Mouse (Mus musculus): ENCODE data around the gene Tmem101. TPM values are rescaled to one million over a fixed set of nuclear protein-coding genes. Genes with fewer than 3 reads are reported as not detected.

The Tmem101 gene
- polyA plus RNA-seq (2014; fragmentation: Illumina TruSeq; extraction: RNeasy Lipid Tissue Mini Kit (QIAGEN cat#74804); ENCODE audit: low read depth, low replicate concordance), result 13.3 TPM

GRCm38 (mm10) chr11:102156039-102156785 lies at the start of gene Tmem101:
Gene Tmem101 (minus strand): TSS chr11:102156404.

GRCm38 (mm10) chr11:102189461-102190436 lies 33.5 kb upstream of the Tmem101 start, which contains the start of gene G6pc3:
Gene G6pc3 (plus strand): TSS chr11:102189620.

GRCm38 (mm10) chr11:102184646-102185495 lies 28.7 kb upstream of the Tmem101 start, which contains the start of gene Lsm12:
Gene Lsm12 (minus strand): TSS chr11:102185296.

GRCm38 (mm10) chr11:102145471-102146001 lies 10.7 kb downstream of the Tmem101 start, which contains the start of gene Nags:
Gene Nags (plus strand): TSS chr11:102145513.

GRCm38 (mm10) chr11:102107732-102108131 lies 48.5 kb downstream of the Tmem101 start, which contains the start of gene Pyy:
Gene Pyy (minus strand): TSS chr11:102107832.

Other genes with a start within 250 kb of the Tmem101 start
- gene Sost, start 189.4 kb downstream of the Tmem101 start, polyA plus RNA-seq (2014; fragmentation: Illumina TruSeq; extraction: RNeasy Lipid Tissue Mini Kit (QIAGEN cat#74804); ENCODE audit: low read depth, low replicate concordance), result 7.0 TPM
- gene Cfap97d1, start 172.1 kb downstream of the Tmem101 start, polyA plus RNA-seq (2014; fragmentation: Illumina TruSeq; extraction: RNeasy Lipid Tissue Mini Kit (QIAGEN cat#74804); ENCODE audit: low read depth, low replicate concordance), result not detected
- 71.2 TPM for gene Dusp3, start 169.4 kb downstream of the Tmem101 start, polyA plus RNA-seq (2014; fragmentation: Illumina TruSeq; extraction: RNeasy Lipid Tissue Mini Kit (QIAGEN cat#74804); ENCODE audit: low read depth, low replicate concordance)
- 3.4 TPM for gene Mpp3, start 127.9 kb downstream of the Tmem101 start, polyA plus RNA-seq (2014; fragmentation: Illumina TruSeq; extraction: RNeasy Lipid Tissue Mini Kit (QIAGEN cat#74804); ENCODE audit: low read depth, low replicate concordance)
- 86.6 TPM for gene Cd300lg, start 114.9 kb downstream of the Tmem101 start, polyA plus RNA-seq (2014; fragmentation: Illumina TruSeq; extraction: RNeasy Lipid Tissue Mini Kit (QIAGEN cat#74804); ENCODE audit: low read depth, low replicate concordance)
- 3.6 TPM for gene Mpp2, start 67.9 kb downstream of the Tmem101 start, polyA plus RNA-seq (2014; fragmentation: Illumina TruSeq; extraction: RNeasy Lipid Tissue Mini Kit (QIAGEN cat#74804); ENCODE audit: low read depth, low replicate concordance)
- gene Ppy, start 55.1 kb downstream of the Tmem101 start, polyA plus RNA-seq (2014; fragmentation: Illumina TruSeq; extraction: RNeasy Lipid Tissue Mini Kit (QIAGEN cat#74804); ENCODE audit: low read depth, low replicate concordance), result not detected
- not detected for gene Pyy, start 48.6 kb downstream of the Tmem101 start, polyA plus RNA-seq (2014; fragmentation: Illumina TruSeq; extraction: RNeasy Lipid Tissue Mini Kit (QIAGEN cat#74804); ENCODE audit: low read depth, low replicate concordance)
- gene Nags, start 10.9 kb downstream of the Tmem101 start, polyA plus RNA-seq (2014; fragmentation: Illumina TruSeq; extraction: RNeasy Lipid Tissue Mini Kit (QIAGEN cat#74804); ENCODE audit: low read depth, low replicate concordance), result not detected
- gene Lsm12, start 28.9 kb upstream of the Tmem101 start, polyA plus RNA-seq (2014; fragmentation: Illumina TruSeq; extraction: RNeasy Lipid Tissue Mini Kit (QIAGEN cat#74804); ENCODE audit: low read depth, low replicate concordance), result 22.0 TPM
- 42.9 TPM for gene G6pc3, start 33.2 kb upstream of the Tmem101 start, polyA plus RNA-seq (2014; fragmentation: Illumina TruSeq; extraction: RNeasy Lipid Tissue Mini Kit (QIAGEN cat#74804); ENCODE audit: low read depth, low replicate concordance)
- 100 TPM for gene Hdac5, start 73.8 kb upstream of the Tmem101 start, polyA plus RNA-seq (2014; fragmentation: Illumina TruSeq; extraction: RNeasy Lipid Tissue Mini Kit (QIAGEN cat#74804); ENCODE audit: low read depth, low replicate concordance)
- 0.45 TPM for gene BC030867, start 92.5 kb upstream of the Tmem101 start, polyA plus RNA-seq (2014; fragmentation: Illumina TruSeq; extraction: RNeasy Lipid Tissue Mini Kit (QIAGEN cat#74804); ENCODE audit: low read depth, low replicate concordance)
- 0.86 TPM for gene Asb16, start 112.3 kb upstream of the Tmem101 start, polyA plus RNA-seq (2014; fragmentation: Illumina TruSeq; extraction: RNeasy Lipid Tissue Mini Kit (QIAGEN cat#74804); ENCODE audit: low read depth, low replicate concordance)
- gene Tmub2, start 128.5 kb upstream of the Tmem101 start, polyA plus RNA-seq (2014; fragmentation: Illumina TruSeq; extraction: RNeasy Lipid Tissue Mini Kit (QIAGEN cat#74804); ENCODE audit: low read depth, low replicate concordance), result 33.1 TPM
- 19.8 TPM for gene Atxn7l3, start 140.2 kb upstream of the Tmem101 start, polyA plus RNA-seq (2014; fragmentation: Illumina TruSeq; extraction: RNeasy Lipid Tissue Mini Kit (QIAGEN cat#74804); ENCODE audit: low read depth, low replicate concordance)
- 59.2 TPM for gene Ubtf, start 163.3 kb upstream of the Tmem101 start, polyA plus RNA-seq (2014; fragmentation: Illumina TruSeq; extraction: RNeasy Lipid Tissue Mini Kit (QIAGEN cat#74804); ENCODE audit: low read depth, low replicate concordance)
- 0.16 TPM for gene Slc4a1, start 209.8 kb upstream of the Tmem101 start, polyA plus RNA-seq (2014; fragmentation: Illumina TruSeq; extraction: RNeasy Lipid Tissue Mini Kit (QIAGEN cat#74804); ENCODE audit: low read depth, low replicate concordance)
- not detected for gene Rundc3a, start 237.0 kb upstream of the Tmem101 start, polyA plus RNA-seq (2014; fragmentation: Illumina TruSeq; extraction: RNeasy Lipid Tissue Mini Kit (QIAGEN cat#74804); ENCODE audit: low read depth, low replicate concordance)